Mouse (Mus musculus): ENCODE data around the gene Hmga2. TPM values are rescaled to one million over a fixed set of nuclear protein-coding genes. Genes with fewer than 3 reads are reported as not detected.
A peak's percentile ranks its signal among the peaks of the same experiment; 100 is the strongest.

The Hmga2 gene
- polyA plus RNA-seq, 1 experiment from 2014 or later = 7.8 TPM

DNA sequence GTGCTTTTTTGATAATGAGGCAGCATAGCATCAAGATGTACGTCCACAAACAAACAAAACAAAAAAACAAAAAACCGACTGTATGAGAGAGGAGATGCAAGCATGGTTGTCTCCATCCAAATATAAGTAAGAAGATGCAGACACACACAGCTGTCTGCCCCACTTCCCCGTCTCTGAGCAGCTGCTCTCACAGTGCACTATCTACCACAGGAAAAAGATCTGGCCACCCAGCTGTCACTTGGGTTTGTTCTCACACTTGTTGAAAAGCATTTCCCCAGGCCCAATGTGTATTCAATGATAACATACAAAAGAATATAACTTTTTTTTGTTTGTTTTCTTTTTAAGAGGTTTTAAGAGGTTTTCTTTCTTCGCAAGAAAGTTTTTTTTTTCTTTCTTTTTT, 65.3 kb downstream of the Hmga2 start:
- no peak for TF ChIP-seq CTCF (IDR thresholded peaks at IDR 0.05; ENCODE audit: low read depth)
- DNase-seq (ENCODE audit: low spot score) (no peak), ATAC-seq (replicated peaks; ENCODE audit: low FRiP score, low read depth) (no peak)
- H3K4me1 ChIP-seq (replicated peaks; ENCODE audit: insufficient read depth, low read length) = peaks cover 5% of the 10 kb centered on the region; the same call in 1 of the 2 replicates
- no peak overlapping the region for H3K4me2 ChIP-seq (ENCODE audit: low read length)
- no peak overlapping the region for H3K9ac ChIP-seq (ENCODE audit: low read depth, low read length)
- H3K27ac ChIP-seq = no peak overlapping the region
- 81% methylated on average over 4 of the region's 4 CpGs for WGBS
- H3K27me3 ChIP-seq (ENCODE audit: insufficient read depth, low read length) = no peaks in the 10 kb centered on the region
- H3K9me3 ChIP-seq (replicated peaks; ENCODE audit: low read length) = no peaks in the 10 kb centered on the region
- 0 out of 2 replicates have a peak, but pooled peaks cover 3% of the 10 kb centered on the region for H3K36me3 ChIP-seq (ENCODE audit: insufficient read depth, low read length)
- H3K4me3 ChIP-seq (replicated peaks; ENCODE audit: low read depth, low read length) = no peak overlapping the region

DNA sequence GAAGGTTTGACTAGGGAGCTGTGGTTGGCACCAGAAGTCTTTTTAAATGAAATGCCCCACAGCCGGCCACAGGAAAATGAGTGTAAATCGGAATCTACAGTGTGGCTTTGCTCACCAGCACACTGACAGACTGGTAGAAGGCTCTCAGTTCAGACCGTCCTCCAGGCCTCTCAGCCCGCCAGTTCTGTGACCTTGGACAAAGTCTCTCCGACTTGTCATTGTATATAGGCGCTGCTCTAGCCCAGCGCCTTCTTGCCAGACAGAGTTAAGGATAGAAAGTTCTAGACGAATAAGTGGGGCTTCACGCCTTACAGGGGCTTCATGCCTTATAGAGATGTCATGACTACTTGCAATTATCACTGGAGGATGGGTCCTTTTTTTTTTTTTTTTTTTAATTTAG, 67.1 kb downstream of the Hmga2 start:
- Histone ChIP-seq H3K9me3 (replicated peaks; ENCODE audit: low read length) (no peaks in the 10 kb centered on the region), H3K4me3 (replicated peaks; ENCODE audit: low read depth, low read length) (no peak overlapping the region), H3K4me1 (replicated peaks; ENCODE audit: insufficient read depth, low read length) (peaks cover 5% of the 10 kb centered on the region; the same call in 1 of the 2 replicates), H3K36me3 (ENCODE audit: insufficient read depth, low read length) (0 out of 2 replicates have a peak, but pooled peaks cover 3% of the 10 kb centered on the region), H3K9ac (ENCODE audit: low read depth, low read length) (no peak overlapping the region), H3K27me3 (ENCODE audit: insufficient read depth, low read length) (no peaks in the 10 kb centered on the region), H3K4me2 (ENCODE audit: low read length) (no peak overlapping the region), H3K27ac (no peak overlapping the region)
- TF ChIP-seq CTCF (IDR thresholded peaks at IDR 0.05; ENCODE audit: low read depth) = no peak
- 74% methylated on average over 9 of the region's 9 CpGs for WGBS
- no peak for ATAC-seq (replicated peaks; ENCODE audit: low FRiP score, low read depth)
- no peak for DNase-seq (ENCODE audit: low spot score)

DNA sequence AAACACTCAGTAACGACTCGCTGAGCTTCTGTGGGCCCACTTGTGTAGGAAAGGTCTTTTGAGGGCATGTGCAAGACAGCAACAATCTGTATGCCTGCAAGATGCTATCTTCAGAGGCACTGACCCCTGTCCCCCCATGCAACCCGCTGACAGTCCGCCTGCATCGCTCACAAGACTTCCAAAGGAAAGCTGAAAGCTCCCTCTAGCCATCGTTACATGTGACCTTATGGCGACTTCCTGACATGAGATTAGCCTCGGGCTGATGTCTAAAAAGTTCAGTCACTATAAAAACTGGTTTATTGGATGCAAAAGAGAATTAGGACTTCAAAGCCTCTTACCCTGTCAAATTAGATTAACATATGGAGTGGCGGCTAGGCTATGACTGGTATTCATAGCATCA, 69.0 kb downstream of the Hmga2 start:
- ATAC-seq (replicated peaks; ENCODE audit: low FRiP score, low read depth) (no peak), DNase-seq (ENCODE audit: low spot score) (no peak)
- Histone ChIP-seq H3K27ac (no peak overlapping the region), H3K27me3 (ENCODE audit: insufficient read depth, low read length) (no peaks in the 10 kb centered on the region), H3K4me1 (replicated peaks; ENCODE audit: insufficient read depth, low read length) (peaks cover 5% of the 10 kb centered on the region; the same call in 1 of the 2 replicates), H3K36me3 (ENCODE audit: insufficient read depth, low read length) (0 out of 2 replicates have a peak, but pooled peaks cover 3% of the 10 kb centered on the region), H3K9me3 (replicated peaks; ENCODE audit: low read length) (no peaks in the 10 kb centered on the region), H3K9ac (ENCODE audit: low read depth, low read length) (no peak overlapping the region), H3K4me3 (replicated peaks; ENCODE audit: low read depth, low read length) (no peak overlapping the region), H3K4me2 (ENCODE audit: low read length) (no peak overlapping the region)
- TF ChIP-seq CTCF (IDR thresholded peaks at IDR 0.05; ENCODE audit: low read depth) = no peak
- WGBS = 31% methylated on average over 9 of the region's 9 CpGs

DNA sequence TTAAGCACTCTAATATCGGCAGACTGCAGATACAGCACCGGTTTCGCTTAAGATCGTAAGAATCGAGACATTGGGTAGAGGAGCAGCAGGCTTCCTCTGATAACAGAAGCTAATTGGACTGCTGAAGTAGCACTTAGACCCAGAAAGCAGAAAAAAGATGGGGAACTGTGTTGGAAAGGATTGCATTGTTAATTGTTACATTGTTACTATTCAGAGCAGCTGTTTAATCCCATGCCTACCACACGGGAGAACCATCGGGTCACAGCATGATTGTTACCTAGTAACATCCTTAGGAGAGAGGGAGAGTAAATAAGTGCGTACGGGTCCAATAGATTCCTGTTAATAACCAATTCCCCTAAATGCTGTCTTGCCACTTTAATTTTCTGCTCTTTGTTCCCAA, 70.2 kb downstream of the Hmga2 start:
- no peak overlapping the region for H3K9ac ChIP-seq (ENCODE audit: low read depth, low read length)
- H3K4me3 ChIP-seq (replicated peaks; ENCODE audit: low read depth, low read length) = no peak overlapping the region
- TF ChIP-seq CTCF (IDR thresholded peaks at IDR 0.05; ENCODE audit: low read depth) = no peak
- no peak overlapping the region for H3K4me2 ChIP-seq (ENCODE audit: low read length)
- H3K27ac ChIP-seq = no peak overlapping the region
- ATAC-seq (replicated peaks; ENCODE audit: low FRiP score, low read depth) (no peak), DNase-seq (ENCODE audit: low spot score) (no peak)
- H3K9me3 ChIP-seq (replicated peaks; ENCODE audit: low read length) = no peaks in the 10 kb centered on the region
- no peaks in the 10 kb centered on the region for H3K36me3 ChIP-seq (ENCODE audit: insufficient read depth, low read length)
- WGBS = 87% methylated on average over 9 of the region's 9 CpGs
- H3K4me1 ChIP-seq (replicated peaks; ENCODE audit: insufficient read depth, low read length) = peaks cover 5% of the 10 kb centered on the region; the same call in 1 of the 2 replicates
- no peaks in the 10 kb centered on the region for H3K27me3 ChIP-seq (ENCODE audit: insufficient read depth, low read length)

DNA sequence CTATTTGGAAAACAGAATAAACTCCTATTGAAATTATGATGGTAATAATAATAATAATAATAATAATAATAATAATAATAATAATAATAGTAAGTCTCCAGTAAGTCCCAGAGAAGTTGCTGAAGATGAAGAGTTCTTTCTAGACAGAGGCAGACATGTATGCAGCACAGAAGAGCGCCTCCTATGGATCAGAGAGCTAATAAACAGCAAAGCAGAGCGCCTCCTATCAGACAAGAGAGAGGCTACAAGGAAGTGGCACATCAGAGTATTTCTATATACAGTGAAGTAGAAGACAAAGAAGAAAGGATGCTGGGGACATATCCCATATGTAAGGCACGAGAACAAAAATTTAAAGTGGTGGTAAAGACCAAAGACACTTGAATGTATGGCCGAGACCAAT, 70.9 kb downstream of the Hmga2 start:
- H3K9ac ChIP-seq (ENCODE audit: low read depth, low read length) = no peak overlapping the region
- 94% methylated on average over 4 of the region's 4 CpGs for WGBS
- DNase-seq (ENCODE audit: low spot score) (no peak), ATAC-seq (replicated peaks; ENCODE audit: low FRiP score, low read depth) (no peak)
- TF ChIP-seq CTCF (IDR thresholded peaks at IDR 0.05; ENCODE audit: low read depth) = peak; percentile 41; the same call in 1 of the 2 replicates
- H3K4me1 ChIP-seq (replicated peaks; ENCODE audit: insufficient read depth, low read length) = peaks cover 7% of the 10 kb centered on the region; the same call in 1 of the 2 replicates
- H3K27me3 ChIP-seq (ENCODE audit: insufficient read depth, low read length) = no peaks in the 10 kb centered on the region
- H3K9me3 ChIP-seq (replicated peaks; ENCODE audit: low read length) = no peaks in the 10 kb centered on the region
- H3K27ac ChIP-seq = no peak overlapping the region
- no peak overlapping the region for H3K4me3 ChIP-seq (replicated peaks; ENCODE audit: low read depth, low read length)
- H3K4me2 ChIP-seq (ENCODE audit: low read length) = no peak overlapping the region
- no peaks in the 10 kb centered on the region for H3K36me3 ChIP-seq (ENCODE audit: insufficient read depth, low read length)

- ATAC-seq (replicated peaks; ENCODE audit: low FRiP score, low read depth) = no peak
- WGBS = 71% methylated on average over 5 of the region's 5 CpGs
- H3K4me1 ChIP-seq (replicated peaks; ENCODE audit: insufficient read depth, low read length) = peaks cover 18% of the 10 kb centered on the region; the same call in 1 of the 2 replicates
Measured at GRCm38 (mm10) chr10:120402966-120403365, 73.3 kb downstream of the Hmga2 start.

DNA sequence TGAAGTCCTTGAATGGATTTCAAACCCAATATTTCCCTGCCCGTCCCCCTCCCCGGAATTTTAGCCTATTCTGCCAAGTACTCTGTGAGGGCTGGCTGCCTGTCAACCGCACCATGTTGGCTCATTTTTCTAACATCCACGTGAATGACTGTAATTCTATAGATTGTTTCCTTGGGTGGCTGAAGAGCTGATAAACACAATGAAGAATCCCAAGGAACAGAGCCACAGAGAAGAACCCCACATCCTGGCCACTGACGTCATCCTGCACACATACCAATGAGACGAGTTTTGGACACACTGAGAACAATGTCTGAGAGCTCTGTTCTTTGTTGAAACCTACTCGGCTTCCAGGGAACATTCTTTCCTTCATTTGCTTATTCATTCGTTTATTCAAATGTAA, 74.5 kb downstream of the Hmga2 start:
- no peak overlapping the region for H3K4me2 ChIP-seq (ENCODE audit: low read length)
- no peak for TF ChIP-seq CTCF (IDR thresholded peaks at IDR 0.05; ENCODE audit: low read depth)
- no peak for ATAC-seq (replicated peaks; ENCODE audit: low FRiP score, low read depth)
- no peaks in the 10 kb centered on the region for H3K27me3 ChIP-seq (ENCODE audit: insufficient read depth, low read length)
- WGBS = 58% methylated on average over 8 of the region's 8 CpGs
- peaks cover 13% of the 10 kb centered on the region; the same call in 1 of the 2 replicates for H3K4me1 ChIP-seq (replicated peaks; ENCODE audit: insufficient read depth, low read length)
- H3K9me3 ChIP-seq (replicated peaks; ENCODE audit: low read length) = no peaks in the 10 kb centered on the region
- no peak for DNase-seq (ENCODE audit: low spot score)
- H3K27ac ChIP-seq = no peak overlapping the region
- no peak overlapping the region for H3K9ac ChIP-seq (ENCODE audit: low read depth, low read length)
- no peak overlapping the region for H3K4me3 ChIP-seq (replicated peaks; ENCODE audit: low read depth, low read length)
- no peaks in the 10 kb centered on the region for H3K36me3 ChIP-seq (ENCODE audit: insufficient read depth, low read length)

More at GRCm38 (mm10) chr10:120402966-120403365, 73.3 kb downstream of the Hmga2 start:
- Histone ChIP-seq H3K9ac (ENCODE audit: low read depth, low read length) (no peak overlapping the region), H3K4me2 (ENCODE audit: low read length) (no peak overlapping the region), H3K4me3 (replicated peaks; ENCODE audit: low read depth, low read length) (no peak overlapping the region), H3K27ac (no peak overlapping the region), H3K36me3 (ENCODE audit: insufficient read depth, low read length) (no peaks in the 10 kb centered on the region), H3K9me3 (replicated peaks; ENCODE audit: low read length) (no peaks in the 10 kb centered on the region), H3K27me3 (ENCODE audit: insufficient read depth, low read length) (no peaks in the 10 kb centered on the region)
- TF ChIP-seq CTCF (IDR thresholded peaks at IDR 0.05; ENCODE audit: low read depth) = no peak
- no peak for DNase-seq (ENCODE audit: low spot score)
